Mouse (Mus musculus) adrenal gland (tissue): ENCODE data around the gene Ccdc22.

Experiments used
- intact Hi-C: fragments of 180-260 bp; cut with DNase I; formaldehyde crosslinking; loops from one replicate; pipeline ENCODE4 v1.15.1; 2025

The Ccdc22 gene

GRCm38 (mm10) chrX:7574087-7574884 is 31.0 kb downstream of the Ccdc22 start, which contains the start of gene Ppp1r3f:
Gene Ppp1r3f, minus strand, starts transcription at chrX:7574283.
- intact Hi-C loops: no loop called here

GRCm38 (mm10) chrX:7573176-7574086 is 31.9 kb downstream of the Ccdc22 start, which contains the start of gene Foxp3:
Gene Foxp3, plus strand, starts transcription at chrX:7573644.
- intact Hi-C loops: no loop called here

- intact Hi-C loops: no loop called here
Measured at GRCm38 (mm10) chrX:7572466-7572865, 32.9 kb downstream of the Ccdc22 start.

GRCm38 (mm10) chrX:7571565-7572136 is 33.7 kb downstream of the Ccdc22 start:
- intact Hi-C loops: no loop called here

- intact Hi-C loops: no loop called here
Measured at GRCm38 (mm10) chrX:7570481-7571175, 34.7 kb downstream of the Ccdc22 start.

- intact Hi-C loops: loop anchor here (10.0 kb wide), 1 partner anchor 83 kb away; no protein-coding TSS in a partner anchor
Measured at GRCm38 (mm10) chrX:7567491-7567890, 37.8 kb downstream of the Ccdc22 start.

- intact Hi-C loops: loop anchor here (10.0 kb wide), 1 partner anchor 82 kb away; no protein-coding TSS in a partner anchor
Measured at GRCm38 (mm10) chrX:7566352-7566751, 39.0 kb downstream of the Ccdc22 start.

GRCm38 (mm10) chrX:7563076-7563475 is 42.2 kb downstream of the Ccdc22 start:
- intact Hi-C loops: loop anchor here (10.0 kb wide), 1 partner anchor 78 kb away; no protein-coding TSS in a partner anchor

GRCm38 (mm10) chrX:7553474-7553873 is 51.8 kb downstream of the Ccdc22 start:
- intact Hi-C loops: no loop called here
